Mouse (Mus musculus) ES-Bruce4 (cell line): Measurements from ENCODE around the gene Gm38100.

Source experiments
- CTCF ChIP-seq: IDR thresholded peaks from one replicate; pipeline ENCODE4 v1.8.1; 2011; ENCODE audit warnings: low read depth, low read length
- POLR2A ChIP-seq: IDR thresholded peaks from one replicate; pipeline ENCODE4 v1.8.1; 2011; ENCODE audit warnings: low read length; ENCODE audit not compliant: insufficient read depth

DNA sequence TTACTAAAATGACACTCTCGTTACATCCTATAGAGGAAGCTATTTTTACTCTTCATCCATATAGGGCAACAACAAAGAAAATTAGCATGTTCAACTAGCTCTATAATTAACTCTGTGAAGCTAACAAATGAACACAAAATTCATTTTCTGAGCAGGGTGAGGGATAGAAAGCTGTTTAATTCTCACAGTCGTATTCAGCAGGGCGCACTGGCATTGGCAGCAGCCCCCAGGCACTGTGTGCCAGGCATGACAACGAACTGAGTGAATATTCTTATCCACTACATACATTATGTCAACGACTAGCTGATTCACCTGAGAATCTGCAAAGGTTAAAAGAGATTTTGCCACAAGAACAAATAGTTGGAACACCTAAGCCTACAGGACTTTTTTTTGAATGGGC is 50.6 kb downstream of the Gm38100 start:
- TF ChIP-seq CTCF (no peak), POLR2A (no peak)
